Mouse (Mus musculus): ENCODE data around the gene Ces3a. TPM values are rescaled to one million over a fixed set of nuclear protein-coding genes. Genes with fewer than 3 reads are reported as not detected.

The Ces3a gene
- not detected in 2 replicates for polyA plus RNA-seq (2015; fragmentation: Nextera tagmentation; extraction: Ambion mirVana)

GRCm38 (mm10) chr8:105048371-105048854 lies at the start of gene Ces3a:
Gene Ces3a, plus strand, starts transcription at chr8:105048601.

GRCm38 (mm10) chr8:105000586-105000985 lies 47.8 kb upstream of the Ces3a start, which contains the start of gene Ces2h:
Gene Ces2h, plus strand, starts transcription at chr8:105000853.

GRCm38 (mm10) chr8:105083449-105084050 lies 35.1 kb downstream of the Ces3a start, which contains the start of gene Ces3b:
Gene Ces3b, plus strand, starts transcription at chr8:105083753.

Other genes starting within 250 kb of the Ces3a start
- 0.17 TPM in 1 of 2 replicates, not detected in the other for gene Ces2b, start 217.0 kb upstream of the Ces3a start, polyA plus RNA-seq (2015; fragmentation: Nextera tagmentation; extraction: Ambion mirVana)
- 0.23 TPM in 1 of 2 replicates, not detected in the other for gene Ces2c, start 201.5 kb upstream of the Ces3a start, polyA plus RNA-seq (2015; fragmentation: Nextera tagmentation; extraction: Ambion mirVana)
- gene Ces2e, start 122.3 kb upstream of the Ces3a start, polyA plus RNA-seq (2015; fragmentation: Nextera tagmentation; extraction: Ambion mirVana) = 0.09 TPM in 1 of 2 replicates, not detected in the other
- gene Ces2f, start 101.2 kb upstream of the Ces3a start, polyA plus RNA-seq (2015; fragmentation: Nextera tagmentation; extraction: Ambion mirVana) = 0.63 TPM in 1 of 2 replicates, not detected in the other
- gene Ces2g, start 86.9 kb upstream of the Ces3a start, polyA plus RNA-seq (2015; fragmentation: Nextera tagmentation; extraction: Ambion mirVana) = 0.18 and 2.5 TPM in 2 replicates
- not detected in 2 replicates for gene Ces2h, start 47.7 kb upstream of the Ces3a start, polyA plus RNA-seq (2015; fragmentation: Nextera tagmentation; extraction: Ambion mirVana)
- not detected in 2 replicates for gene Ces3b, start 35.2 kb downstream of the Ces3a start, polyA plus RNA-seq (2015; fragmentation: Nextera tagmentation; extraction: Ambion mirVana)
- not detected in 2 replicates for gene Ces4a, start 83.2 kb downstream of the Ces3a start, polyA plus RNA-seq (2015; fragmentation: Nextera tagmentation; extraction: Ambion mirVana)
- gene Cbfb, start 122.1 kb downstream of the Ces3a start, polyA plus RNA-seq (2015; fragmentation: Nextera tagmentation; extraction: Ambion mirVana) = 32.1 and 36.8 TPM in 2 replicates
- 13.8 and 14.6 TPM in 2 replicates for gene D230025D16Rik, start 176.5 kb downstream of the Ces3a start, polyA plus RNA-seq (2015; fragmentation: Nextera tagmentation; extraction: Ambion mirVana)
- 12.4 and 15.0 TPM in 2 replicates for gene B3gnt9, start 206.6 kb downstream of the Ces3a start, polyA plus RNA-seq (2015; fragmentation: Nextera tagmentation; extraction: Ambion mirVana)
- gene Tradd, start 216.0 kb downstream of the Ces3a start, polyA plus RNA-seq (2015; fragmentation: Nextera tagmentation; extraction: Ambion mirVana) = 6.5 and 10.0 TPM in 2 replicates
- gene Fbxl8, start 216.0 kb downstream of the Ces3a start, polyA plus RNA-seq (2015; fragmentation: Nextera tagmentation; extraction: Ambion mirVana) = 0.85 and 2.0 TPM in 2 replicates
- gene Hsf4, start 221.2 kb downstream of the Ces3a start, polyA plus RNA-seq (2015; fragmentation: Nextera tagmentation; extraction: Ambion mirVana) = 0.11 and 0.18 TPM in 2 replicates
- 19.7 and 19.8 TPM in 2 replicates for gene Nol3, start 227.5 kb downstream of the Ces3a start, polyA plus RNA-seq (2015; fragmentation: Nextera tagmentation; extraction: Ambion mirVana)
- 2.1 TPM in 2 replicates for gene 4931428F04Rik, start 241.3 kb downstream of the Ces3a start, polyA plus RNA-seq (2015; fragmentation: Nextera tagmentation; extraction: Ambion mirVana)
- 4.2 and 6.3 TPM in 2 replicates for gene Exoc3l, start 247.5 kb downstream of the Ces3a start, polyA plus RNA-seq (2015; fragmentation: Nextera tagmentation; extraction: Ambion mirVana)
- gene E2f4, start 249.1 kb downstream of the Ces3a start, polyA plus RNA-seq (2015; fragmentation: Nextera tagmentation; extraction: Ambion mirVana) = 28.1 and 28.5 TPM in 2 replicates

All from skeletal muscle tissue, postnatal 0 days (tissue).